Mouse (Mus musculus) layer of hippocampus, postnatal 14 days (tissue): ENCODE results near the gene Gm21915. TPM values are rescaled to one million over a fixed set of nuclear protein-coding genes. Genes with fewer than 3 reads are reported as not detected.

ENCODE experiments used
- DNase-seq, 2 experiments: peaks; one replicate each; pipeline ENCODE4 v3.0.0; 2021 to 2022; ENCODE audit warnings: low spot score in 2 of 2, mixed read lengths in 1 of 2
- long read RNA-seq, 2 experiments: library from polyadenylated mRNA; stranded (forward); transcript quantifications; one replicate each; pipeline ENCODE4 v2.0.0; 2021
- total RNA-seq, 2 experiments: library from RNA; stranded (reverse); gene quantifications; 2 replicates each; pipeline ENCODE4 v1.2.3; 2021

Gene Gm21915
- total RNA-seq: not detected
- long read RNA-seq, experiment 1: 0 reads
- long read RNA-seq, experiment 2: 0 reads

DNA sequence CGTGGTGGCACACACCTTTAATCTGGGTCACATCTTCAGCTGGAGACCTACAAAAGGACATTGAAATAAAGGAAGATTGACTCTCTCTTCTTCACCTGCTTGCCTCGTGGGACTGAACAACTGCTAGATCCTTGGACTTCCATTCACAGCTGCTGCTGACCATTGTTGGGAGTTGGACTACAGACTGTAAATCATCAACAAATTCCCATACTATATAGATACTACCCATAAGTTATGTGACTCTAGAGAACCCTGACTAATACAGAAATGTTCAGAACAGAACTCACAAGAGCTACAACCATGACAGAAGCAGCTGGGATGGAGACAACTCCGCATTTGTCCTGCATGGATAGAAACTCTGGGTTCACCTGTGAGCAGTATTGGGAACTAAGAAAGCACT is at the start of gene Gm21915:
Gene Gm21915 (plus strand): TSS at position 301 of the 400 bp plus-strand sequence.
- no peak for DNase-seq

DNA sequence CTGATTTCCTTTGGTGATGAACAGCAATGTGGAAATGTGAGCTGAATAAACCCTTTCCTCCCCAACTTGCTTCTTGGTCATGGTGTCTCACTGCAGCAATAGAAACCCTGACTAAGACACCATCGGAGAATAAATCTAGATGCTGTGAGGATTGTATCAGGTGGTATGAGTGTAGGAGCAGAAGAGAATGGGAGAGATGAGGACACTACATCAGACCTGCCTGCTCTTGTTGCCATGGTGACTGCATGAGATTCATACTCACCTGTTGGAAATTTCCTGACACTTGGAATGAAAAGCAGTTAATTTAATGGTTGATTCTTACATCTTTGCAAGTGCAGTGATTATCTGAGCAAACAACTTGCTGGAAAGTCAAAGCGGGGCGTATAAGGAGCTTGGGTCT is 48.1 kb upstream of the Gm21915 start:
- DNase-seq: no peak

DNA sequence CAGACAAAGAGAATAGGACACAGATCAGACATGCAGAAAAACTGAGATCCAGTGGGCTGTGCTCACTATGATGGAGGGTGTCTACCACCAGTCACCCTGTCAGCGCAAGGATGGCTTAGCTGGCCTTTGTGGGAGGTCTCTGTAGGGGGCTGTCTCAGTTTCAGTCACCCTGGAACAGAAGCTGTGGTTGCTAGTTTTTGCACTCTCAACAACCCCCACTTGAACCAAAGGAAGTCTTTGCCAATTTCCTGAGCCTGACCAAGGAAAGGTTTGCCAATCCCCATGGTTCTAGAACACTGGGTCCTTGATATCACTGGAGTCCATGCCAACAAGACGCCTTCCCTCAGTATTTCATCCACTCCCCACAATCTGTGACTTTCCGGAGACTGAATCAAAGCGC is 47.6 kb upstream of the Gm21915 start:
- DNase-seq: no peak

DNA sequence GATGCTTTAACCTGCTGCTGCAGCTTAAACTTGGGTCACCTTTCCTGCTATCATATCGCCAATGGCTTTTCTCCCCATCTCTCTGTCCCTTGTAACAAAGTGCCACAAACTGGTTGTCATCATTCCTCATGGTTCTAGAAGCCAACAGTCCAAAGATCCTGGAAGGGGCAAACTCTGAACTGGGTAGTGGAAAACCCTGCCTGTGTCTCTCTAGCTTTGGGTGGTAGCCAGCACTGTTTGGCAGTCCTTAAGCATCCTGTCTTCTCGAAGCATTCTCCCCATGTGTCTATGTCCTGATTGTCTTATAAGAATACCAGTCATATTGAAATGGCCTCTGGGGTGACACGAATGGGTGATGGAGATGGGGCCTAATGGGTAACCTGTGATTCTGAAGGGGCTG is 45.1 kb upstream of the Gm21915 start:
- DNase-seq: no peak

DNA sequence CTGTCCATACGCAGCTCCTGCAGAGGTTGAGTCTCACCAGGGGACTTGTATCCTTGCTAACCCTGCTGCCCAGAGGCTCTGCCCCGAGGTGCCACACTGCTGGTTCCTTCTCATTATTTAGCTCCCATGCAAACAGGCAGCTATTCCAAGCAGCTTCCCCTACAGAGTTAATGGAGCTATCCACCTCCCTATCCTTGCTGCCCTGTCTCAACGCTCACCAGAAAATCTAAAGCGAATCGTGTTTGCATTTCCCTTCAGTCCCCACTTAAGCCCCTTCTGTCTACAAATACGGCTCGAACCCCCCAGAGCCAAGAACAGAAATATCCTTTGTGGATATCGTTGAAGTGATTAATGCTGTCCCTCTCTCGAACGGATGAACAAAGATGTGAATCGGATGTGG is 43.8 kb upstream of the Gm21915 start:
- no peak for DNase-seq

DNA sequence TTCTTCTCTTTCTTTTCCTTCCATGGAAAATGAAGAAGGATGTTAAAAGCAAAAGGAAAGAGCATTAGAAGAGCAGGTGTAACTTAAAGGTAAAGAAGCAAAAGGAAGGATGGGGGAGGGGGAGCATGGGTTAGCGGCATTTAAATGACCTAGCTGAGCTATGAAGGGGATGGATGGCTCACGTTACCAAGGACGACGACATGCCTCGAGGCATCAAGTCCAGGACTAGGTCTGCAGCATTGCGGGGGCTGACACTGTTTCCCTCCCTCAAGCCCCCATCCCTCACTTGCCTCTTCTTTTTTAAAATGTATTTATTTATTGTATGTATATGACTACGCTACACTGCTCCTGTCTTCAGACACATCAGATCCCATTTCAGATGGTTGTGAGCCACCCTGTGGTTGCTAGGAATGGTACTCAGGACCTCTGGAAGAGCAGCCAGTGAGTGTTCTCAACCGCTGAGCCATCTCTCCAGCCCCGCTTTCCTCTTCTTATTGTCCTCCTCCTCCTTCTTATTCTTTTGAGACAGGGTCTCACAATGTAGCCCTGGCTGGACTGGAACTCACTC is 43.2 kb upstream of the Gm21915 start:
- no peak for DNase-seq

DNA sequence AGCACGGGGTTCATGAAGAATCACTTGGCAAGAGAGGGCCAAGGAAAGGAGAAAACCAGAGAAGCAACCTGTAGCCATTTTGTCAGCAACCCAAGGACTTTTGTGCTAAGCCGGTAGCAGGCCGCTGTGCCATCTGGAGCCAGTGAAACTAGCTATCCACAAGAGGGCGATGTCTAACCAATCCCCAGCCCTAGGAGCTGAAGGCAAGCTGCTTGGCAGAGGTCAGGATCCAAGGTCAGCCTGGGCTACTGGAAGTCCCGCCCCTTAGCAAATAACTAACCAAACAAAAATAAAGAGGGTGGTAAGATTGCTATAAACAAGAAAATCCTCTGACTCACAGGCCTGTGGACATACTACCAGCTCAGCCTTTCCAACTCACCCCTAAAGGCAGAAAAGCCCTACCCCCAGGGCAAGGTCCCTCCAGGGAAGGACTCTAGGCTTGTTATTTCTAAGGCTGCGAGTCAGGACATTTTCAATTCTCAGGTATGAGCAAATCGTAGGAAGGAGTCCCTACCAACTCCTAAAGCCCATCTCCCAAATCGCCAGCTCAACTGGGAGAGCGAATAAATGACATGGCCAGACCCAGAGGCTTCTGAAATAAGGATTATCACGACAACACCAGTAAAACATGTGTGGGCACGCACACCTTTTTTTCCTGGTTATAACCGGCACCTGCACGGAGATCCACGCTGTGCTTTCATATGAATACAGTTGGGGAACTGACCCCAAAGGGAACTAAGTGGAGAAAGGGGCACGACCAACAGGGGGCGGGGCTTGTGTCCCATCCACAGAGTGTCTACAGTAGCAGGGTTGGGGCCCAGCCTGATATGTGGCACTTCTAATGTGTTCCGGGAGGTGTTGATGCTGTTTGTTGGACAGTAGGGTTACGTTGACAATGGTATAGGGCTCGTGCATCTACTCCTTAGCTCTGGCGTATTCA is 42.0 kb upstream of the Gm21915 start:
- peak; percentile 48 to 64 for DNase-seq

DNA sequence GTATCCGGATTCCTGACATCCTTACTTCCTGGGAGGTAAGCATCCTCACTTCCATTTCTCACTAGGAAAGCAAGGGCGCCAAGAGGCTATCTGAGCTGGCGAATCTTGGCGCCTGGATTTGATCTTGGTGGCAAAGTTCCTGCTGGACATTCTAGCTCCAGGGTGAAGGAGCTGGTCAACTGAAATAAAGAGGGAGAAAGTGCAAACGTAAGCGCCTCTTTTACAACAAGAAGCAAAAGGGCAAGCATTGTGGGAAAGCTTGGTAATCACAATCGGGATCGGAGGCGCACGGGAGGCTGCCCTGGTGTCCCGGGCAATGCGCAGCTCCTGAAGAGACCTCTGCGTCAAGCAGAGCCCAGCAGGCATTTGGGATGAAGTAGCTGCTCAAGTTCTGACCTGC is 41.0 kb upstream of the Gm21915 start:
- DNase-seq: no peak

DNA sequence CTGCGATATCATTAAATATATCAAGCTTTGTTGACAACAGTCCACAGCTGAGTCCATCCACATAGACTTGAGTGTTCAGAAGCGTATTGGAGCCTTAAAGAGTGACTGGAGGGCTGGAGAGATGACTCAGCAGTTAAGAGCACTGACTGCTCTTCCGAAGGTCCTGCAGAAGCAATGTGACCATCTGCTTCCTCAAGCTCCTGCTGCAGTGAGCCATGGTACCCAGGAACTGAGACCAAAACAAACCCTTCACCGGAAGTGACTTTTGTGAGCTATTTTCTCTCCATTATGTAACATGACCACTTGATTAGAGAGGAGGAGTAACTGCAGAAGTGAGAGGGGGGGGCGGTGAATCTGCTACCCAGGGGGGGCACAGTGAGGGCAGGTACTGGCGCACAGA is 39.3 kb upstream of the Gm21915 start:
- DNase-seq: no peak

DNA sequence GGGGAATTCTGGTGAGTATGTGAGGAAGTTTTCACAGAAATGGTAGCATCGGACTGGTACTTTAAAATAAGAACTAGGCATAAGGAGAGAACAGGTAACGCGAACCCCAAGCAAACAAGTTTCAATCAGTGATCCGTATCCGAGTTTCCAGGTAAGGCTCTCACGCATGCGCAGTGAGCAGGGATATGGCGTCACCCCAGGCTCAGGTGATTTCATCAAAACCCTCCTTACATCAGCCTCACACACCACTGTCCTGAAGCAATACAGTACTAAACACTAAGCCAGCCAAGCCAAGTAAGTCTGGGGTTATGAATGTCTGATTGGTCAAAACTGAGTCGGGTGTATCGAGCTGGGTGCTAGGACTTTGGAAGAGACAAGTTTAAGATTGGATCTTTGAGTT is 38.9 kb upstream of the Gm21915 start:
- DNase-seq: no peak

DNA sequence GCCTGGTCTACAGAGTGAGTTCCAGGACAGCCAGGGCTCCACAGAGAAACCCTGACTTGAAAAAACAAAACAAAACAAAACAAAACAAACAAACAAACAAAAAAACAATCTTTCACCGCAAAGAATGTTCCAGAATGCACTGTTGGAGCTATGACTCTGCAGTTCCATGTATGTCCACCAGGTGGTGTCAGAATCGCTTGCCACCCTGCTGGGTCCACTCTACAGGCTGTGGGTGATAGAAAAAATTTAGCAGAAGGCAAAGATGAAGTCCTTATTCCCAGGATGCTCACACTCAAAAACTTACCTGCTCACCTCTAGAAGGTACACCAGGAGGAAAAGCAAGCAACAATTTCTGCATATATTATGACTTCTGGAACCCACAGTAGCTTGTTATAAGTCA is 34.4 kb upstream of the Gm21915 start:
- peak; percentile 65 to 83 for DNase-seq

DNA sequence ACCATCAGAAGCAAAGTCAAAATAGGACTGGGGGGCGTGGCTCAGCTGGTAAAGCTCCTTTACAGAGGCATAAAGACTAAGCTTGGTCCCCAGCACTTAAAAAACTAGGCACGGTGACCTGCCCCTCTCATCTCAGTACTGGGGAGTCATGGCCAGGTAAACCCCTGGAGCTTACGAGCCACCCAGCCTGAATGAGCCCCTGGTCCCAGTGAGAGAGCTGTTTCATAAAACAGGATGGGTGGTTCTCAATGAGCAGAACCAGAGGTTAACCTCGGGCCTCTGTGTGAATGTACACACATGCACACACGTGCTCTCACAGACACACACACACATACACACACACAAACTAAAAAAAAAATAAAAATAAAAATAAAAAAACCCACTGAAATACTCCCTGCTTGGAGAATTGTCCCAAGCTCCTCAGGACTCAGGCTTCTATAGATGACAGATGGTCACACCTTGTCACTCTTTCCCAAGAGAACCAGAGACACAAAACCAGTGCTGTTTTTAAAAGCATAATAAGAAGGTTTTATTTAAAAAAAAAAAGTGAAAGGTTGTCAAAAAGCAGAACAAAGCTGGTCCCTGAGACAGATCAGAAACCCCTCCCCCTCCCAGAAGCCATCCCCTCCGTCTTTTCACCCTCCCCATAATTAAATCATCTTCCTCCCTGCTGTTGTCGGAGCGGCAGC is 32.6 kb upstream of the Gm21915 start:
- DNase-seq: no peak

DNA sequence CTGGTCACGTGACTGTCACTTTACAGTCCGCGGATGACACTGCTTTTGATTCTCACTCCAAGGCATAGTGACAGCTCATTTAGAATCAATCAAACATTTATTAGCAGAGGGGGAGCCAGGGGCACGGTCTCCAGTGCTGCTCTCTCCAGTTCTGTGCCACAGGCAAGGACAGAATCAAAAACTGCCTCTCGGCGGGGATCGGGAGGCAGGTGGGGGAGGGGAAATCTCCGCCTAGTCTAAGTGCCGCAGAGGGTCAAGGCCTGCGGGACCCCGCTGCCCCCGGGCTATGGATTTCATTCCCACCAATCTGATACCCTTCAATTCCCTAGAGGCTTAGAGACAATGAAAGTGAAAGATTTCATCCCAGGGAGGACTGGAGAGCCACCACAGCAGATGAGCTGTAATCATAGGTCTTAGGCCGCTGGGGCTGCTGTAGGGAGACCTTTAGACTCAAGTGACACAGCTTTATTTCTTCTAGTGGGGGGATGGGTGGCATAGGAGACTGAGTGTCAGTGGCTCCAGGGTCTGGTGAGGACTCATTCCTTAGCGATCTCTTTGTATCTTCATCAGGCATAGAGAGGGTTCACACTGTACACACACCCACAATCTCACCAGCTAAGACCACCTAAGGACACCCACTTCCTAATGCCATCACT is 31.9 kb upstream of the Gm21915 start:
- DNase-seq: peak; percentile 45 to 49

DNA sequence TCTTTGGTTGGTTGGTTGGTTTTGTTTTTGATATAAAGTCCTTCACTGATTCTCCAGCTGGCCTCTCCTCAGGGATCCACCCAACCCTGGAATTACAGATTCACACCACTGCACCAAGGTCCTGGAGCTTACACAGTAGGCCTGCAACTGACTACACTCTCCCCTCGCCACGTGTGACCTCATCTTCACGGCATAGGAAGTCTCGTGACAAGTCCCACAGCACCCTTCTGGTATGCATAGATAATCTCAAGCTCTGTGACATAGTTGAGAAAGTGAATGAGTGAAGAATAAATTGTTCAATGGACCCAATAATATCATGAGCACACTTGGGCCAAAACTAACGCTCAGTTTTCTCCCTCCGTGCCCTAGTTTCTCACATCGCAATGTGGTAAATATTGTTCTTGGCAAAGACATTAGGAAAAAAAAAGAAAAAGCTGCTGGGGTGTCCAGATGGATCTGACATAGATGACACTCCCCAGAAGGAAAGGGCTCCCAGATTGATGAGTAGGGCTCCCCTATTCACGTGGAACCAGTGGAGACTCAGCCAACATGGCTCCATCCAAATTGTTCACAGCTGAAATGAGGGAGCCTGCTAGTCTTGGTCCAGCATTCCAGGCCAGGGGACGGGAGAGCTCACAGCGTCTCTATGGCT is 30.8 kb upstream of the Gm21915 start:
- DNase-seq: no peak

DNA sequence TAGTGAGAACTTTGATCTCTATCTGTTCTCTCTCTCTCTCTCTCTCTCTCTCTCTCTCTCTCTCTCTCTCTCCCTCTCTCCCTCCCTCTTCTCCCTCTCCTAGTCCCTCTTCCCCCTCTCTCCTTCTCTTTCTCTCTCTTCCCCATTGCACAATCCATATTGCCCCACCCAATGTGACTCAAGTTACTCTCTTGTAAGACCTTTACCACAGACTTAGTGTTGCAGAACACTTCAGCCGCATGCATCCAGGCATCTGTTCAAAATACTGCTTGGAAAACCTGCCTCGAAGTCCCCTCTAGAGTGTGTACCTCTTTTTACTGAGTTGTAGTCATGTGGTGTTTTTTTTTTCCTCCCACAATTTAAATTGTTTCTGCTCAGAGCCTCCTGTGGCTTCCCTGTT is 29.1 kb upstream of the Gm21915 start:
- no peak for DNase-seq

DNA sequence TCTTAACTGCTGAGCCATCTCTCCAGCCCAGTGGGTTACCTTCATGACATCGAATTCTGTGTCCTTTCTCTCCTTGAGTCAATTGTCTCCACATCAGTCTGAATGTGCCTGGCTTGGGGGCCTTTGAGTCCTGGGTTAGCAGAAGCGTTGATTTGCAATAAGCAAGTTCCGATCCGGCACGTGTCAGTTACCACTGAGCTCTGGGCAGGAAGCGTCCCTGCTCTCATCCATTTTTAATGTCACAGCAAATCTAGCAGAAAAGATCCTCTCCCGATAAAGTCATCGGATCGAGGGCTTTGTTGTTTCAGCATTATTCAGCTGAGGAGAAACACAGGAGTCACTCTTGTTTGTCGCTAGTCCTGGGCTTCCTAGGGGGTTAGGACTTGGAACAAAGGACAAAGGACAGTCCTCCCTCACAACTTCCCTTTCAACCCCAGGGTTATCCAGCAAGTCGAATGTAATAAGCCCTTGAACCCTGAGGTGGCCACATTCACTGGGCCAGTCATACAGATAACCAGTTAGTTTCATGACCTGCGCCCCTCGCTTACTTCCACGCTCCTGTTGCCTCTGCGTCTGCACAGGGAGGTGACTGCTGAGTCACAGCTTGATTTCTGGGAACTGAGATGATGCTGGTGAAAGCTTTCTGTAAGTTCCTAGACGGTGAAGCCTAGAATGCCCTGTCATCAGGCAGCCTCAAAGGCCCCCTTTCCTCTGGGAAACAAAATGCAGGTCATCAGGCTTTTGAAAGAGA is 27.8 kb upstream of the Gm21915 start:
- DNase-seq: no peak

DNA sequence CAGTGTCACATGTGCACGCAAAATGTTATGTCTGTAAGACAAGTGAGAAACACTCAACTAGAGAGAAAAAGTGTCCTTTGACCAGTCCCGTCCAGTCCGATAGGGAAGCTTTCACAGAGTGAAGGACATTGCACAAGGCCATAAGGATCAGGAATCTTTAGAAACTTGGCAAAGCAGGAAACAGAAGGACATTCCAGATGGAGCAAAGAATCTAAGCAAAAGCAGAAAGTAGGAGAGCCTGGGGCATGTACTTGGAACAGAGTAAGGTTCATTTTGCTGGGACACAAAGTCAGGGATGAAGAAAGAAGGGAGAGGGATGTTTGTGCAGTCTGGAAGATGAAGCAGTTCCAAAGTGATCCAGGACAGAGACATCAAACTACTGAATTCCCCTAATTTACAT is 21.0 kb upstream of the Gm21915 start:
- no peak for DNase-seq

DNA sequence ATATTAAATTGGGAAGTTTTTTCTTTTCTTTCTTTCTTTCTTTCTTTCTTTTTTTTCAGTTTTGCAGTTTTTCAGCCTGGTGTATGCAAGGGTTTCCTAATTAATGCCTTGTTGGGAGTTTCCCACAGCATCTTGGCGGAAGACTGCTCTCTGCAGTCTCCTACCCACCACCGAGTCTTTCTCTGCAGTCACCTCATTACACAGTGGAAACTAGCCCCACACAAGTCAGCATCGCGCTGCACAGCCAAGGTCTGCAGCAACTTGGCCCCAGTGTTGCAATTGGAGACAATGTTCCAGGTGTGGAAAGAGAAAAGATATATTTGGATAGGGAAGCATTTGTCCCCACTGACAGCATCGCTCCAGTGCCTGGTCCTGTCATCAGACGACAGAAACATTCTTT is 20.4 kb upstream of the Gm21915 start:
- DNase-seq: no peak

DNA sequence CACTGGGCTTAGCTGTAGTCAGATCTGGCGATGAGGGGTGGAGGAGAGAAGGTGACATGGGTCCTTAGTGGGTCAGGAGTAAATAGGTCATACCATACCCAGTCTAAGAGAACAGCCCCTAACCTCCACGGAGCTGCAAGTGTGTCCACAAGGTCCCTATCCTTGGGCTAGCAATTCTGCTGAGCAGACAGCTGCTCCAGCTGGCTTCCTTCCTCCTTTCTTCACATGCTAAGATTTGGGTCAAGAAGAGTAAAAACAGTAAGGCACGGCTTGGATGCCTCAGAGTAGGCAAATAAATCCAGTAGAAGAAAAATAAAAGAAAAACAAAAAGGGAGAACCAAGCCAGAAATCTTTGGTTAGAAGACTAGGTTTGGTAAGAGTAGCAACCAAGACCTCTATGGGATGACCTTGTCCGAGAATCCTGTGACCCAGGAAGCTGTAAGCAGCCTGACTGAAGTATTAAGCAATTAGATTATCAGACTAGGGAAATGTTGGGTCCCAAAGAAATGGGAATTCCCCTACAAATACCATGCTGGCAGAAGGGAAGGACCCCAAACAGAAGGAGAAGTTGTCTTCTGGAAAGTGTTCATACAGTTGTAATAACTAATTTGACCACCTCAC is 19.1 kb upstream of the Gm21915 start:
- DNase-seq: no peak

DNA sequence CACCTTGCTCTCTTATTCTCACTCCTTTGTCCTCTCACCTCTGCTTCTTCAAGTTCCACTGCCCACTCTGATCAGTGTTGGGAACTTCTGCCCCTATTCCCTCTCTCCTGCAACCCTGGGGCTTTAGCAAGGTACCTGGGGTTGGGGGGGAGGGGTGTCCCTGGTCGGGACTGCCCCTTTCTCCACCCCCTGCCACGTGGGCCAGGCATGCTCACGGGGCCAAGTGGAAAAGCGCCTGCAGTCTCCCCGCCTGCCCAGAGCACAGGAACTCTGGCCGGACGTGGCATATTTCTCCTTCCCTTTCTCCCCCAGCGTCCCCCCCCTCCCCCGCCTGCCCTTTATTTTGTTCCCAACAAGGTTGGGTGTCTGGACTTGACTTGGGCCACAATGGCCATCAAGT is 17.7 kb upstream of the Gm21915 start:
- DNase-seq: no peak
